Mouse (Mus musculus) spleen, postnatal 14 days (tissue): ENCODE data around the gene Tpm3.
"Not testable (repeated sequence)": the region's sequence is repeated elsewhere in the genome, so short reads cannot be mapped to it uniquely, and the experiment has no call there.

Source experiments
- DNase-seq, 2 experiments: peaks; one replicate each; pipeline ENCODE4 v3.0.0; 2021 to 2022; ENCODE audit warnings: low spot score in 2 of 2

The Tpm3 gene

GRCm38 (mm10) chr3:90083698-90084324, 11.4 kb downstream of the Tpm3 start:
- DNase-seq = no peak

GRCm38 (mm10) chr3:90084790-90085189, 12.3 kb downstream of the Tpm3 start:
- DNase-seq = no peak

DNA sequence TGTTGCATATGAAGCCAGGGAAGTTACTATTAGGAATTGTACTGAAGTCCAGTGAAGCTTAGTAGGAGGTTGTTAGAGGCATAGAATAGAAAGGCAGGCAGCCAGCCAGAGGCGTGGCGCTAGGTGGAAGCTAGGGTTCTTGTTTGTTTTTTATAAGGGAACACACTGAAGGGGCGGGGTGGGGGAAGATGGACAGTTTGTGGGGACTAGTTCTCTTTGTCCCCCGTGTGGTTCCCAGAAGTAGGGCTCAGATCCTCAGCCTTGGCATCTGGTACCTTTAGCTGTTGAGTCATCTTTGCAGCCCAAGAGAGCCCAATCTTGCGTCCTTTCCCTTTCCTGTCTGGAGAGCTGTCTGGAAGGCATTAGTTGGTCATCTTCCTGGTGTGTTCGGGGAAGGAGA, 12.8 kb downstream of the Tpm3 start:
- no peak for DNase-seq

DNA sequence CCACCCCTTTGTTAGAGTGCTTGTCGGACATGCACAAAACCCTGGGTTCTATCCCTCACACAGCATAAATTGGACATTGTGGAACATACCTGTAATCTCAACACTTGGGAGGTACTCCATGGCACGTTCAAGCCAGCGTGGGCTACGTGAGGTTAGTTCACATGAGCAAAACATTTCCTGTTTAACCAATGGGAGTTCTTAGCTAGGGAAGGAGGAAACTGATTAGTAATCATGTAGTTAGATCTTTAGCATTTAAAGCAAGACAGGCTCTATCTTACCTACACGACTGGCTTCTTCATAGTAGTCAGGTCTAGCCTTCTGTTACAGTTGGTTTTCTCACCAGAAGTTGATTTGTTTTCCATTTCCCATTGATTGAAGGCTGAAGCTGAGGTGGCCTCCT, 13.6 kb downstream of the Tpm3 start:
- no peak for DNase-seq

DNA sequence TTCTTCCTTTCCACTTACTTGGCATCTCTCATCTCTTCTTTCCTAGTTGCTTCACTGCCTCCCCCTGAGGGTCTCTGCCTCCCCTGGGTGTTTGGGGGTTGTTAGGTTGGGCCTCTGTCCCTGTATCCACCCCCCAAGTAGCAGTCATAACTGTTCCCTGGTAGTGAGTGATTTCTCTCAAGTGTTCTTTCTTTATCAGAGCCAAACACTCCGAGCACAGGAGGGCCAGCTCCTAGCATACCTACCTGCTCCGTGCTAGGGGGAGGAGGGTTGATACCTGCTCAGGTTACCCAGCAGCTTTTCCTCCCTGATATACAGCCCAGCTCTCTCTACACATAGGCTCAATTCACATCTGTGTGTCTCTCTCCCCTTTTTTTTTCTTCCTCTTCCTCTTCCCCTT, 16.2 kb downstream of the Tpm3 start:
- DNase-seq = no peak

DNA sequence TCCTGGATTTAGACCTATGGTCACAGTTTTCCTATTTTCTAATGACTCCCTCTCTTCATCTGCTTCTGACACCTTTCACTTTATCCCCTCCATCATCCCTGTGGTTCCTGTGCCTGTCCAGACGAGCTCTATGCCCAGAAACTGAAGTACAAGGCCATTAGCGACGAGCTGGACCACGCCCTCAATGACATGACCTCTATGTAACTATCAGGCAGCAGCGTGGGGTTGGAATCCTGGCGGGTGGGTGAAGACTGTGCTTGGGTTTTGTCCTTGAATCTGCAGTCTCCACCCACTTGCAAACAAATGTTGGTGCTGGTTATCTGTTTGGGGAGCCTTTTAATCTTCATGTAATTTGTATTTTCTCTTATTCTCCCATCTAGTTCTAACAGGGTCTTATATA, 18.4 kb downstream of the Tpm3 start:
- DNase-seq = no peak

DNA sequence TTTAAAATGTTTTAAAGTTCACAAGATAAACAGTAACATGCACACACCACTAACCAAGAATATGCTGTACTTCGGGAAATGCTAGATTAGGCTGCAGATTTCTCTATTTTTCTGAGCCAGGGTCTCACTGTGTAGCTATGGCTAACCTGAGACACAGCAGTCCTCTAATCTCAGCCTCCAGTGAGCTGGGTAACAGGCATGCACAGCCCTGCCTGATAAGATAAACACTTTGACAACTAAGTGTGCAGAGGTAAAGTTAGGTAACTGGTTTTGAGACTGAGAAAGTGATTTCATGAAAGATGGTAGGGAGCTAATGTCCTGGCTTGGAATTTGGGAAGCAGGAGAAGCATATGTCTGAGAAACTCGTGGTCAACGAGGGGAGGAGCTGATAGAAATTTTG, 22.0 kb downstream of the Tpm3 start:
- no peak for DNase-seq

DNA sequence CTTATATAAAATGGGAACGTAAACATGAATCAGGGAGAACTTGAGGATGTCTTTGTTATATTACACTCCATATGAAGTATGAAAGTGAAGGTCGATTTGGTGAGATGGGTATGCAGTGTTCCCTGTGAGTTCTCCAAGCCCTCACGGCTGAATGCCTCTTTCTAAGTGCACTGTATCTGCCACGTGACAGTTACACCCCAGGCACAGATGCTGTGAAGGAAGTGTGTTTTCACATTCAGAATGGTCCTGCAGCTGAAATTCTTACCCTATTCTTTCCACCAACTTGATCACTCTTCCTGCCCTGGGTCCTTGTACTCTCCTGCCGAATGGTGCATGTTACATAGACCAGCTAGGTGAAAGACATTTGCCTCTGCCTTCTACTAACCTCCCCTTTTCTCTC, 25.5 kb downstream of the Tpm3 start:
- DNase-seq = no peak

DNA sequence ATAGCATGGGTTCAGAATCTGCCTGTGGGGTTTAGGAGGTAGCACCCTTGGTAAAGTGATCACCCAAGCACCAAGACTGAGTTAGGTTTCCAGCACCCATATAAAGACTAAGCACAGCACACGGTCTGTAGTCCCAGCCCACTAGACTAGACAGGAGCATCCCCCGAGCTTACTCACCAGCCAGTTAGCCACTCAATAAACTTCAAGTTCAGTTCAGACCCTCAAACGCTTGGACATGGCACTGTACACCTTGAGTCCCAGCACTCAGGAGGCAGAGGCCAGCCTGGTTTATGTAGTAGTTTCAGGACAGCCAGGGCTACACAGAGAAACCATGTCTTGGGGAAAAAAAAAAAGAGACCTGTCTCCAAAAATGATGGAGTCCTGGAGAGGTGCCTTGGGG, 28.6 kb downstream of the Tpm3 start:
- DNase-seq = no peak

- DNase-seq = no peak
Observed at GRCm38 (mm10) chr3:90101673-90102072, 29.2 kb downstream of the Tpm3 start.

DNA sequence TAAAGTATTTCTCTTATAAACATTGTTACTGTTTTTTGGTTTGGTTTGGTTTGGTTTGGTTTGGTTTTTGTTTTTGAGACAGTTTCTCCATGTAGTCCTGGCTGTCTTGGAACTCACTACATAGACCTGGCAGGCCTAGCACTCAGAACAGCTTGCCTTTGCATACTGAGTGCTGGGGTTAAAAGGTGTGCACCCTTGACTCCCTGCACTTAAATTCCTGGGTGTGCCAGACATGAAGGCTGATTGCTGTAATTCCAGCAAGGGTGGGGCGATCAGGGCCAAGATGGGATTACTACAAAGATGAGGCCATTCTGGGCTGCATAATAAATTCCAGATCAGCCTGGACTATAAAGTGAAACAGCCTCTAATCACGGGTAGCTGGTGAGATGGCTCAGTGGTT, 29.8 kb downstream of the Tpm3 start:
- no peak for DNase-seq

DNA sequence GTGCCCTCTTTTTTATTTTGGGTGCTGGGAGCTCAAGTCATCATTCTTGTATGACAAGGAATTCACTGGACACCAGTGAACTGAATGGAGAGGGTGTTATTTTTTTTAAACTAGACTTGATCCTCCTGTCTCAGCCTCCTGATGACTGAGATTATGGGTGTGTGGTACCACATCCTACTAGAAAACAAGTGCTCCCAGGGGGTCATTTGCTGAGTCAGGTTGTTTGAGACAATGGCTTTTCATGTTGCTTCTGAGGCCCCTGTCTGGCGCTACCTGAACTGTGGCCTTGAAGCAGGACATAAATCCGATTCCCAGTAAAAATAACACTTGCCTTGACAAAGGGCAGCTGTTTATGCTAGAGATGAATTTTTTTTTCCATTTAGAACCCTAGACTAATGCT, 30.7 kb downstream of the Tpm3 start:
- no peak for DNase-seq

GRCm38 (mm10) chr3:90103938-90104337, 31.5 kb downstream of the Tpm3 start, which contains the start of gene Nup210l:
Nup210l (plus strand) TSS chr3:90104132.
- no peak for DNase-seq

GRCm38 (mm10) chr3:90111706-90112105, 39.3 kb downstream of the Tpm3 start:
- no peak for DNase-seq

- peak in 1 of 2 experiments; percentile 15 for DNase-seq
Observed at GRCm38 (mm10) chr3:90114342-90114741, 41.9 kb downstream of the Tpm3 start.

GRCm38 (mm10) chr3:90115526-90115925, 43.1 kb downstream of the Tpm3 start:
- DNase-seq = no peak

DNA sequence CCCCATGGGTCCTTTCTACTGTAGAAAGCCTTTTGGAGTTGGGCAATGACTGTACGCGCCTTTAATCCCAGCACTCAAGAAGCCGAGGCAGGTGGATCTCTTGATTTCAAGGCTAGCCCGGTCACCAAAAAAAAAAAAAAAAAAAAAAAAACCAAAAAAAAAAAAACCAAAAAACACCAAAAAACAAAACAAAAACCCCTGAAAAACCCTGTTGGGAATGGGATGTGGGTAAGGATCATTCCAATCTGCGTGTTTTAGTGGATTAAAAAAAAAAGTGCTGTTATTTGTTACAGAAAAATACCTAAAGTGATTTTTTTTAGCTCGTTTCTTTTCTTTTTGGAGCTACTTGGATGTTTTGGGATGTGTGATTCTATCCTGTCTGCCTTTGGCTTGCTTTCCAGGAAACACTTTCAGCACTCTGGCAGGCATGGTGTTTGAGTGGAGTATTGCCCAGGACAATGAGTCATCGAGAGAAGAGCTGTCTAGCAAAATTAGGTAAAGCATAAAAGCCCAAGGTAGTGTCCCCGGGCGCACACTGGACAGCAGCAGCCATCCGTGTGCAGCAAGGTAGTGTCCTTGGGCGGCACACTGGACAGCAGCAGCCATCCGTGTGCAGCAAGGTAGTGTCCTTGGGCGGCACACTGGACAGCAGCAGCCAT, 45.8 kb downstream of the Tpm3 start:
- DNase-seq = no peak

GRCm38 (mm10) chr3:90122036-90122435, 49.6 kb downstream of the Tpm3 start:
- not testable (repeated sequence) for DNase-seq

DNA sequence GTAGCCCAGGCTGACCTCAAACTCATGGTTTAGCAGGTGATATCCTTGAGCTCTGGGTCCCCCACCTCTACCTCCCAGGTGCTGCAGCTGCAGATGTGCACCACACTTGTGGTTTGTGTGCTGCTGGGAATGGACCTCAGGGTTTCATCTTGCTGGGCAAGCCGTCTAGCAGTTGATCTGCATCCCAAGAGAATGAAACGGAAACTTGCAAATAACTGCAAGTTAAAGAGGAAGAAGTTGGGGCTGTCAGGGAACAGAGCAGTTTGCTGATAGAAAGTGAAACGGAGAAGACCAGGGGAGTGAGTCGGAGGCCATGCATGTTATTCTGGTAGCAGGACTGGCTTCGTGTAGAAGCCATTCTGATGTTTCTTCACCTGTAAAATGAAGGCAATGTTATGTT, 53.3 kb downstream of the Tpm3 start:
- peak in 1 of 2 experiments; percentile 10 for DNase-seq

DNA sequence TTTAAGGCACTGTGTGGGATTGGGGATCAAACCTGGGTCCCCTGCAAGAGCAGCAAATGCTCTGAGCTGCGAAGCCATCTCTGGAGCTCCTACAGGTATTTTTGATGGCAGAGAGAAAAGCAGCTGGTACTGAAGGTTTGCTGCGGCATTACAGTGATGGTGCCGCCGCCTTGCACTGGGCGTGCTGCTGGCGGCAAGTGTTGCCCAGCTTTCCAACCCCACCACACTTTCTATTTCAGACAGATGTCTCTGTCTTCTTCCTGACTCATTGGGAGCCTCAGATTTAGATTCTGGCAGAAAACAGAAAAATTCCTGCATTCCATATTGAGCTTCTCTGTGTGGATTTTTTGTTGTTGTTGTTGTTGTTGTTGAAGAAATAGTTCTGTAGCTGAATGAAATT, 55.4 kb downstream of the Tpm3 start:
- no peak for DNase-seq

GRCm38 (mm10) chr3:90132745-90133144, 60.3 kb downstream of the Tpm3 start:
- DNase-seq = no peak

DNA sequence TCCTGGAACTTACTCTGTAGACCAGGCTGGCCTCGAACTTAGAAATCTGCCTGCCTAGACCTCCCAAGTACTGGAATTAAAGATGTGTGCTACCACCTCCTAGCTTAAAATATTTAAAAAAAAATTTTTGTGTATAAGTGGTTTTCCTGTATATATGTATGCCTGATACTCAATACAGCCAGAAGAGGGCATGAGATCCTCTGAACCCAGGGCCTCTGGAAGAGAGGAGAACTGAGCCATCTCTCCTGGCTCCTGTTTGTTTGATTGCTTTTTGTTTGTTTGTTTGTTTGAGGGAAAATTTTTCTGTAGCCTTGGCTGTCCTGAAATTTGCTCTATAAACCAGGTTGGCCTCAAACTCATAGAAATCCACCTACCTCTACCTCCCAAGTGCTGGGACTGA, 60.9 kb downstream of the Tpm3 start:
- DNase-seq = no peak

DNA sequence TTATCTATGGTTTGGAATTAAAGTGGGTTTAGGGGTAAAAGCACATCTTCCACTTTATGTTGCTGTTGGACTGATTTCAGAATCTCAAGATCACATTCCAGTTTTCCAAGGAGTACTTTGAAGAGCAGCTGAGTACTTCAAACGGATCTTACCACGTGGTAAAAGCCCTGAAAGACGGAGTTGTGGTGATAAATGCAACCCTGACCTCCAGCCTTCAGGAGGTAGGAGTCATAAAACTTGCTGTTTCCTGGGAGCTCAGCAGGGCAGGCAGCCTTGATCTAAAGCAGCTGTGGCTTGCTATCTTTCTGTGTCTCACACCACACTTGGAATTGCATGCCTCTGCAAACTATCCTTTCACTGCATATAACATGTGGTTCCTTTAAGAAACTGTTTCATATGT, 62.0 kb downstream of the Tpm3 start:
- no peak for DNase-seq

DNA sequence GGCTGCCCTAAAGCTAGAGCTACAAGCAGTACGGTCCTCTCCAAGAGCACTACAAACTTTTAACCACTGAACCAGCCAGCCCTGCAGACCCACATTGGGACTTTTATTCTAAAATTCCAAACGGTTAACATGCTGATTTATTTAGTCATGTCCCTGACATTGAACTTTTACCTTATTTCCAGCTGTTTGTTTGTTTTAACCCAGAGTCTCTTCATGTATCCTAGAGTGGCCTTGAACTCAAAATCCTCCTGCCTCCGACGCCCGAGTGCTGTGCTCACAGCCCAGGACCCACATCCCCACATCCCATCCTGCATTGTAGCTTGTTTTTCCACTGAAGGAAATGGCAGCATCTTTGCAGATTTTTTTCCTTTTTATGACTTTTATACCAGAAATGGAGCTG, 62.5 kb downstream of the Tpm3 start:
- DNase-seq = no peak
